Mouse (Mus musculus) bone marrow macrophage, adult 2 months (primary cell): Measurements from ENCODE around the gene Gm49368. TPM values are rescaled to one million over a fixed set of nuclear protein-coding genes. Genes with fewer than 3 reads are reported as not detected.

ENCODE experiments used
- H3K27ac ChIP-seq: 2 replicates; pipeline ENCODE4 v1.5.1; 2012; ENCODE audit warnings: low read depth, low read length; ENCODE audit not compliant: insufficient read depth
- H3K4me1 ChIP-seq: 2 replicates; pipeline ENCODE4 v1.6.1; 2012; ENCODE audit warnings: low read length; ENCODE audit not compliant: control insufficient read depth, insufficient read depth
- H3K4me3 ChIP-seq: 2 replicates; pipeline ENCODE4 v1.5.1; 2012; ENCODE audit warnings: mild to moderate bottlenecking, low read length, moderate library complexity; ENCODE audit not compliant: insufficient read depth
- CTCF ChIP-seq: IDR thresholded peaks from 2 replicates; pipeline ENCODE4 v1.5.1; 2012; ENCODE audit warnings: low read depth, mild to moderate bottlenecking, low read length, moderate library complexity
- POLR2A ChIP-seq: IDR thresholded peaks from 2 replicates; pipeline ENCODE4 v1.6.1; 2012; ENCODE audit warnings: mild to moderate bottlenecking, low read depth, low read length, borderline replicate concordance
- polyA plus RNA-seq: library from polyadenylated mRNA; stranded (reverse); fragments of >200 nt; gene quantifications from 2 replicates; pipeline ENCODE4 v1.2.4, GENCODE M21; 2012; ENCODE audit not compliant: missing spikeins, insufficient read depth, insufficient read length

The Gm49368 gene
- polyA plus RNA-seq, 1 experiment: 1.7 TPM

GRCm38 (mm10) chr7:128089141-128089540 is 26.7 kb downstream of the Gm49368 start:
- TF ChIP-seq CTCF (no peak), POLR2A (no peak)
- H3K27ac ChIP-seq: peak overlapping the region; percentile 75
- peaks cover 16% of the 10 kb centered on the region for H3K4me1 ChIP-seq
- H3K4me3 ChIP-seq: peak overlapping the region; percentile 44

DNA sequence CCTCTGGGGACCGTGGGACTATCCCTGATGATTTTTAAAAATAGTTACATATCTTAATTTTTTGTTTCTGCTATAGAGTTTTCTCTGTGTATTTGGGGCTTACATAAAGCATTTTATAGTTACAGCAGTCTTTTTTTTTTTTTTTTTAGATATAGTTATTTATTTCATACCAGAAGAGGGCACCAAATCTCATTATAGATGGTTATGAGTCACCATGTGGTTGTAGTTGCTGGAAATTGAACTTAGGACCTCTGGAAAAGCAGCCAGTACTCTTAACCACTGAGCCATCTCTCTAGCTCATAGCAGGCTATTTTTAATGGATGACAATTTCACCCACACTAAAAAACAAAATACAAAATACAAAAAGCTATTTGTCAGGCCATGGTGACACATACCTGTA is 35.7 kb downstream of the Gm49368 start:
- Histone ChIP-seq H3K4me3 (no peak overlapping the region), H3K27ac (no peak overlapping the region), H3K4me1 (no peaks in the 10 kb centered on the region)
- TF ChIP-seq POLR2A (no peak), CTCF (no peak)

- H3K4me3 ChIP-seq: no peak overlapping the region
- no peak overlapping the region for H3K27ac ChIP-seq
- TF ChIP-seq CTCF (no peak), POLR2A (no peak)
- H3K4me1 ChIP-seq: peaks cover 2% of the 10 kb centered on the region; the same call in 1 of the 2 replicates
These were observed 38.4 kb downstream of the Gm49368 start for GRCm38 (mm10) chr7:128100742-128101357.

DNA sequence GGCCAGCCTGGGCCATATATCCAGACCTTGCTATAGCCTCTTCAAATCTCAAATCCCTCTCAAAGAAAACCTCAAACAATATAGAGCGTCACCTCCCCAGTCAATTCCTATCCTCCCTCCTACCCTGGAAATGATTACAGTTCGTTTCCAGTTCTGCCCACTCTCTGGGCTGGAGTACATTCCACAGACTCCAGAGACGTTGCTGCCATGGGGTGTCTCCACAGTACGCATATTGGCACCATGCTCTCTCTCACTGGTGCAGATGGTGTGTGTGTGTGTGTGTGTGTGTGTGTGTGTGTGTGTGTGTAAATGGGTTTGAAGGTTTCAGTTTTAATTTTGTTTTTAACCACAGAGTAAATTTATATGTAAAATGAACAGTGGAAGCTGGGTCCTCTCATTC is 42.8 kb downstream of the Gm49368 start:
- Histone ChIP-seq H3K4me1 (peaks cover 6% of the 10 kb centered on the region; the same call in 1 of the 2 replicates), H3K4me3 (no peak overlapping the region), H3K27ac (no peak overlapping the region)
- TF ChIP-seq CTCF: no peak
- no peak for TF ChIP-seq POLR2A

GRCm38 (mm10) chr7:128107462-128107861 is 45.0 kb downstream of the Gm49368 start:
- Histone ChIP-seq H3K4me3 (no peak overlapping the region), H3K4me1 (peaks cover 6% of the 10 kb centered on the region; the same call in 1 of the 2 replicates), H3K27ac (no peak overlapping the region)
- TF ChIP-seq CTCF (no peak), POLR2A (no peak)

- no peak for TF ChIP-seq CTCF
- no peak overlapping the region for H3K27ac ChIP-seq
- H3K4me1 ChIP-seq: peaks cover 4% of the 10 kb centered on the region; the same call in 1 of the 2 replicates
- no peak overlapping the region for H3K4me3 ChIP-seq
These were observed 47.8 kb downstream of the Gm49368 start for GRCm38 (mm10) chr7:128110314-128110713.

- Histone ChIP-seq H3K4me1 (peaks cover 9% of the 10 kb centered on the region), H3K27ac (no peak overlapping the region), H3K4me3 (no peak overlapping the region)
- no peak for TF ChIP-seq POLR2A
- TF ChIP-seq CTCF: no peak
These were observed 49.6 kb downstream of the Gm49368 start for GRCm38 (mm10) chr7:128112131-128112530.

- H3K27ac ChIP-seq: no peak overlapping the region
- H3K4me3 ChIP-seq: no peak overlapping the region
- no peak for TF ChIP-seq CTCF
- TF ChIP-seq POLR2A: no peak
- H3K4me1 ChIP-seq: peaks cover 9% of the 10 kb centered on the region
These were observed 52.1 kb downstream of the Gm49368 start for GRCm38 (mm10) chr7:128114371-128115105.

- H3K27ac ChIP-seq: no peak overlapping the region
- peaks cover 5% of the 10 kb centered on the region for H3K4me1 ChIP-seq
- H3K4me3 ChIP-seq: no peak overlapping the region
- no peak for TF ChIP-seq CTCF
- no peak for TF ChIP-seq POLR2A
These were observed 52.9 kb downstream of the Gm49368 start for GRCm38 (mm10) chr7:128115211-128115958.

- no peak overlapping the region for H3K4me3 ChIP-seq
- TF ChIP-seq CTCF: no peak
- no peak for TF ChIP-seq POLR2A
- H3K4me1 ChIP-seq: peaks cover 5% of the 10 kb centered on the region
- H3K27ac ChIP-seq: no peak overlapping the region
These were observed 53.9 kb downstream of the Gm49368 start for GRCm38 (mm10) chr7:128116396-128116795.
